Mouse (Mus musculus) neural tube, embryonic 12.5 days (tissue): ENCODE measurements around the gene Itih2. TPM values are rescaled to one million over a fixed set of nuclear protein-coding genes. Genes with fewer than 3 reads are reported as not detected.

ENCODE experiments used
- ATAC-seq: fragments of 200-750 bp; cut with Nextera tagmentation; 2 replicates; pipeline ENCODE4 v1.8.0; 2017; ENCODE audit warnings: low read depth, mild to moderate bottlenecking, moderate TSS enrichment, moderate library complexity; ENCODE audit not compliant: low FRiP score
- H3K27ac ChIP-seq: fragments of 300-500 bp; sonication (generic); 2 replicates; pipeline ENCODE4 v1.5.1; 2016
- H3K27me3 ChIP-seq: fragments of 300-500 bp; sonication (generic); replicated peaks from 2 replicates; pipeline ENCODE4 v1.6.1; 2016; ENCODE audit warnings: mild to moderate bottlenecking
- H3K36me3 ChIP-seq: fragments of 300-500 bp; sonication (generic); 2 replicates; pipeline ENCODE4 v1.6.1; 2016; ENCODE audit warnings: mild to moderate bottlenecking
- H3K4me1 ChIP-seq: fragments of 300-500 bp; sonication (generic); 2 replicates; pipeline ENCODE4 v1.6.1; 2016
- H3K4me2 ChIP-seq: fragments of 300-500 bp; sonication (generic); replicated peaks from 2 replicates; pipeline ENCODE4 v1.6.1; 2016; ENCODE audit warnings: mild to moderate bottlenecking
- H3K4me3 ChIP-seq: fragments of 300-500 bp; sonication (generic); 2 replicates; pipeline ENCODE4 v1.5.1; 2016
- H3K9ac ChIP-seq: fragments of 300-500 bp; sonication (generic); 2 replicates; pipeline ENCODE4 v1.6.1; 2016; ENCODE audit warnings: mild to moderate bottlenecking
- H3K9me3 ChIP-seq: fragments of 300-500 bp; sonication (generic); 2 replicates; pipeline ENCODE4 v1.6.1; 2016; ENCODE audit warnings: mild to moderate bottlenecking
- WGBS: fragments of 180-500 bp; shearing (Covaris S2); methylation state at CpG from one replicate; pipeline ENCODE4 v1.1.7; 2016; 5-methylcytosine and 5-hydroxymethylcytosine counted together
- polyA plus RNA-seq: library from polyadenylated mRNA; unstranded; fragments of >200 nt; fragmentation: Nextera tagmentation; extraction: Ambion mirVana; gene quantifications from 2 replicates; pipeline ENCODE4 v1.2.1, GENCODE M21; 2016

The Itih2 gene
- polyA plus RNA-seq = 0.57 and 0.94 TPM in 2 replicates

DNA sequence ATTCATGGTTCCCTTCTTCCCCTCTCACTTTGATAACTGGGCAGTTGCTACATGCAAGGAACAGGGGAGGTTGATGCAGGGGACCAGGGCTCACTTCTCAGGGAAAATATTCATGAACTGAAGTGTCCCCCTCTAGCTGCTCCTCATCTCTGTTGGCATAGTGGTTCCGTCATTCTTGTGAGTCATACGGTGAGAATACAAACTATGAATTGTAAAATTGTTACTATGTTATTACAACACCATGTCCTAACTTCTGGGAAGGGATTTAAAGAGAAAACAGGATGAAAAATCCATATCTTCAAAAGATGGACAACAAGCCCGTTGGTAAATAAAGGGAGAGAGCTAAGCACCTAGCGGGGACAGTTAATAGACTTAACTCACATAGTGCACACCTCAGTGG is at the start of gene Itih2:
Gene Itih2 (minus strand): TSS at position 101 of the 400 bp plus-strand sequence.
- H3K36me3 ChIP-seq = no peaks in the 10 kb centered on the region
- 93% methylated on average over 4 of the region's 4 CpGs for WGBS
- H3K9ac ChIP-seq = no peak within 1 kb of the TSS
- no peak within 1 kb of the TSS for H3K27ac ChIP-seq
- H3K9me3 ChIP-seq = no peaks in the 10 kb centered on the region
- ATAC-seq = no peak
- no peak within 1 kb of the TSS for H3K4me2 ChIP-seq
- no peak within 1 kb of the TSS for H3K4me3 ChIP-seq
- no peaks in the 10 kb centered on the region for H3K27me3 ChIP-seq
- no peaks in the 10 kb centered on the region for H3K4me1 ChIP-seq

DNA sequence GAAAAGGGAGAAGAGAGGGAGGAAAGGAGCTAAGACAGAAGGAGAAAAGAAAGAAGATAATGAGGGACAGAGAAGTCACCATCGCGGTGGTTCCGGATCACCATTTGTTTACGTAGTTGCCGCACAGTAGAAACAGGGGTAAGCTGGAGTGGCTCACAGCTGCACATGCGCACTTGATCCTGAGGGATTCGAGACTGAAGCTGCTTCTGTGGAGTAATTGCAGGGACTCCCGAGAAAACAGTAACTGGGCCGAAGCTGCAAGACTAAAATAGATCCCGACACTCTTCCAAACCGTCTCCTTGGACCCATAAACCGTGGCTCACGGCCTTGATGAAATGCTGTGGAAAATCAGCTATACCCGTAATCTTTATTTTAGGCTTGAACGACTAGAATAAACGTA is 38.8 kb upstream of the Itih2 start:
- 89% methylated on average over 16 of the region's 16 CpGs for WGBS
- no peaks in the 10 kb centered on the region for H3K4me1 ChIP-seq
- no peaks in the 10 kb centered on the region for H3K9me3 ChIP-seq
- no peak for ATAC-seq
- H3K4me2 ChIP-seq = no peak overlapping the region
- H3K4me3 ChIP-seq = no peak overlapping the region
- no peaks in the 10 kb centered on the region for H3K36me3 ChIP-seq
- no peak overlapping the region for H3K27ac ChIP-seq
- H3K9ac ChIP-seq = no peak overlapping the region
- no peaks in the 10 kb centered on the region for H3K27me3 ChIP-seq

GRCm38 (mm10) chr2:10168016-10168415 is 36.8 kb upstream of the Itih2 start:
- Histone ChIP-seq H3K36me3 (no peaks in the 10 kb centered on the region), H3K4me3 (no peak overlapping the region), H3K4me2 (no peak overlapping the region), H3K9me3 (no peaks in the 10 kb centered on the region), H3K9ac (no peak overlapping the region), H3K27me3 (no peaks in the 10 kb centered on the region), H3K4me1 (no peaks in the 10 kb centered on the region), H3K27ac (no peak overlapping the region)
- WGBS = 70% methylated on average over 8 of the region's 8 CpGs
- ATAC-seq = no peak

DNA sequence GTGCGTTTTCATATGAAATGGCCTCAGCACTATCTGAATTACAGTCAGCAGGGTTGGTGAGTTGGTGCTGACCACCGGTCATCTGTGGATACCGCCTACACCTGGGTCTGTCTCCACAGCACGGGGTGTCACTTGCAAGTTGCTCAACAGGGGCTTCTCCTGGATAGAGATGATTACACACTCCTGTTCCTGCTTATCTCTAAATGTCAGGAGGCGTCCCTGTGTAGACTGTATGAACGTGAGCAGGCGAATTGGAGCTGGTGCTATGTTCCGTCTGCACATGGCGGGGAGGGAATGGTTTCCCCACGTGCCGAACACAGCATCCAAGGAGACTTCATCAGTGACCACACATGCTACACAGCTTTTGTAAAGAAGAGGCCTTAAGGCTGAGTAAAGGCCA is 36.1 kb upstream of the Itih2 start:
- H3K36me3 ChIP-seq = no peaks in the 10 kb centered on the region

GRCm38 (mm10) chr2:10166635-10167034 is 35.4 kb upstream of the Itih2 start:
- H3K4me3 ChIP-seq = no peak overlapping the region
- H3K9ac ChIP-seq = no peak overlapping the region
- no peaks in the 10 kb centered on the region for H3K9me3 ChIP-seq
- 70% methylated on average over 6 of the region's 6 CpGs for WGBS
- H3K4me2 ChIP-seq = no peak overlapping the region
- no peaks in the 10 kb centered on the region for H3K4me1 ChIP-seq
- H3K27ac ChIP-seq = no peak overlapping the region
- H3K36me3 ChIP-seq = no peaks in the 10 kb centered on the region
- H3K27me3 ChIP-seq = no peaks in the 10 kb centered on the region
- ATAC-seq = no peak

More for the DNA sequence above, 36.1 kb upstream of the Itih2 start:
- Histone ChIP-seq H3K27me3 (no peaks in the 10 kb centered on the region), H3K9ac (no peak overlapping the region), H3K4me1 (no peaks in the 10 kb centered on the region), H3K27ac (no peak overlapping the region), H3K4me3 (no peak overlapping the region), H3K4me2 (no peak overlapping the region), H3K9me3 (no peaks in the 10 kb centered on the region)
- 85% methylated on average over 11 of the region's 11 CpGs for WGBS
- no peak for ATAC-seq

- WGBS = 88% methylated on average over 4 of the region's 4 CpGs
- Histone ChIP-seq H3K9me3 (no peaks in the 10 kb centered on the region), H3K4me1 (no peaks in the 10 kb centered on the region), H3K27me3 (no peaks in the 10 kb centered on the region), H3K27ac (no peak overlapping the region), H3K9ac (no peak overlapping the region), H3K36me3 (no peaks in the 10 kb centered on the region), H3K4me2 (no peak overlapping the region), H3K4me3 (no peak overlapping the region)
- ATAC-seq = no peak
Measured at GRCm38 (mm10) chr2:10162011-10162410, 30.8 kb upstream of the Itih2 start.

- Histone ChIP-seq H3K4me2 (no peak overlapping the region), H3K4me3 (no peak overlapping the region), H3K4me1 (peaks cover 12% of the 10 kb centered on the region), H3K36me3 (no peaks in the 10 kb centered on the region), H3K9me3 (no peaks in the 10 kb centered on the region), H3K9ac (no peak overlapping the region), H3K27me3 (0 out of 2 replicates have a peak, but pooled peaks cover 3% of the 10 kb centered on the region), H3K27ac (no peak overlapping the region)
- ATAC-seq = no peak
- WGBS = 89% methylated on average over 10 of the region's 10 CpGs
Measured at GRCm38 (mm10) chr2:10157184-10157583, 26.0 kb upstream of the Itih2 start.

GRCm38 (mm10) chr2:10153201-10154075 is 22.2 kb upstream of the Itih2 start, which contains the start of gene Itih5:
Gene Itih5, plus strand, starts transcription at chr2:10153571.
- Histone ChIP-seq H3K4me3 (peak within 1 kb of the TSS; percentile 40), H3K27ac (no peak within 1 kb of the TSS), H3K36me3 (no peaks in the 10 kb centered on the region), H3K4me1 (peaks cover 12% of the 10 kb centered on the region), H3K4me2 (peak within 1 kb of the TSS; percentile 93), H3K9ac (peak within 1 kb of the TSS; percentile 40; the same call in 1 of the 2 replicates), H3K27me3 (0 out of 2 replicates have a peak, but pooled peaks cover 3% of the 10 kb centered on the region), H3K9me3 (no peaks in the 10 kb centered on the region)
- 6% methylated on average over 27 of the region's 27 CpGs for WGBS
- ATAC-seq = peak; percentile 90

- H3K36me3 ChIP-seq = no peaks in the 10 kb centered on the region
- H3K27me3 ChIP-seq = 0 out of 2 replicates have a peak, but pooled peaks cover 3% of the 10 kb centered on the region
- H3K4me2 ChIP-seq = no peak overlapping the region
- H3K9ac ChIP-seq = no peak overlapping the region
- peaks cover 12% of the 10 kb centered on the region for H3K4me1 ChIP-seq
- no peak overlapping the region for H3K4me3 ChIP-seq
- 84% methylated on average over 5 of the region's 5 CpGs for WGBS
- no peak for ATAC-seq
- no peaks in the 10 kb centered on the region for H3K9me3 ChIP-seq
- H3K27ac ChIP-seq = no peak overlapping the region
Measured at GRCm38 (mm10) chr2:10152590-10152989, 21.4 kb upstream of the Itih2 start.

GRCm38 (mm10) chr2:10147176-10147575 is 16.0 kb upstream of the Itih2 start:
- Histone ChIP-seq H3K36me3 (no peaks in the 10 kb centered on the region), H3K27me3 (no peaks in the 10 kb centered on the region; the same call in 1 of the 2 replicates), H3K9ac (no peak overlapping the region), H3K9me3 (no peaks in the 10 kb centered on the region), H3K27ac (no peak overlapping the region), H3K4me1 (no peaks in the 10 kb centered on the region), H3K4me3 (no peak overlapping the region), H3K4me2 (no peak overlapping the region)
- no peak for ATAC-seq
- WGBS = 77% methylated on average over 8 of the region's 8 CpGs

- Histone ChIP-seq H3K36me3 (no peaks in the 10 kb centered on the region), H3K9me3 (no peaks in the 10 kb centered on the region)
Measured at GRCm38 (mm10) chr2:10145514-10145913, 14.3 kb upstream of the Itih2 start.

GRCm38 (mm10) chr2:10142472-10143454 is 11.6 kb upstream of the Itih2 start:
- Histone ChIP-seq H3K27me3 (no peaks in the 10 kb centered on the region; the same call in 1 of the 2 replicates), H3K9me3 (no peaks in the 10 kb centered on the region), H3K36me3 (no peaks in the 10 kb centered on the region), H3K4me3 (no peak overlapping the region), H3K4me2 (no peak overlapping the region), H3K4me1 (no peaks in the 10 kb centered on the region), H3K9ac (no peak overlapping the region), H3K27ac (no peak overlapping the region)
- 30% methylated on average over 8 of the region's 8 CpGs for WGBS
- ATAC-seq = peak; percentile 89

More at GRCm38 (mm10) chr2:10145514-10145913, 14.3 kb upstream of the Itih2 start:
- H3K4me3 ChIP-seq = no peak overlapping the region
- no peak overlapping the region for H3K9ac ChIP-seq
- H3K27ac ChIP-seq = no peak overlapping the region
- H3K4me1 ChIP-seq = no peaks in the 10 kb centered on the region
- no peaks in the 10 kb centered on the region; the same call in 1 of the 2 replicates for H3K27me3 ChIP-seq
- WGBS = 55% methylated on average over 6 of the region's 6 CpGs
- no peak for ATAC-seq
- H3K4me2 ChIP-seq = no peak overlapping the region
